Mouse (Mus musculus): ENCODE measurements around the gene Larp1b.

- TF ChIP-seq EP300 (IDR thresholded peaks at IDR 0.05; ENCODE audit: low read depth) = no peak
- no peak for TF ChIP-seq CTCF (IDR thresholded peaks at IDR 0.05; ENCODE audit: low read depth)
Measured at GRCm38 (mm10) chr3:41009990-41010389, 60.4 kb downstream of the Larp1b start.

Data from heart, postnatal 0 days (tissue).